Mouse (Mus musculus): ENCODE results near the gene Vrk2. TPM values are rescaled to one million over a fixed set of nuclear protein-coding genes. Genes with fewer than 3 reads are reported as not detected.

The Vrk2 gene
- 37.2 to 51.3 TPM (median 42.9 TPM) in 4 replicates for total RNA-seq (2023)

GRCm38 (mm10) chr11:26593061-26594059 is at the start of gene Vrk2, which contains the start of gene Gm6899:
Vrk2 (minus strand) TSS chr11:26593999.
Gm6899 (plus strand) TSS chr11:26593241.

Other genes starting within 250 kb of the Vrk2 start
- 12.0 to 23.4 TPM (median 16.1 TPM) in 4 replicates for gene Fancl, start 207.9 kb downstream of the Vrk2 start, total RNA-seq (2023)
- not detected in 4 replicates for gene Gm6899, start 758 bp downstream of the Vrk2 start, total RNA-seq (2023)